Mouse (Mus musculus): ENCODE results near the gene Zbtb37. TPM values are rescaled to one million over a fixed set of nuclear protein-coding genes. Genes with fewer than 3 reads are reported as not detected.
"Not testable (repeated sequence)": the region's sequence is repeated elsewhere in the genome, so short reads cannot be mapped to it uniquely, and the experiment has no call there.

Zbtb37 gene
- polyA plus RNA-seq, 1 experiment, result 2.6 TPM

- Histone ChIP-seq H3K27ac (replicated peaks; ENCODE audit: low read depth, low read length) (no peak overlapping the region), H3K4me3 (ENCODE audit: insufficient read depth, low read depth, low read length) (no peak overlapping the region), H3K4me1 (ENCODE audit: control insufficient read depth, insufficient read depth, insufficient read length, low read length) (peaks cover 5% of the 10 kb centered on the region; the same call in 1 of the 2 replicates)
Measured at GRCm38 (mm10) chr1:161038004-161038403, 3.4 kb upstream of the Zbtb37 start.

GRCm38 (mm10) chr1:161037599-161037998 lies 3.0 kb upstream of the Zbtb37 start:
- Histone ChIP-seq H3K27ac (replicated peaks; ENCODE audit: low read depth, low read length) (no peak overlapping the region), H3K4me3 (ENCODE audit: insufficient read depth, low read depth, low read length) (no peak overlapping the region), H3K4me1 (ENCODE audit: control insufficient read depth, insufficient read depth, insufficient read length, low read length) (peaks cover 5% of the 10 kb centered on the region; the same call in 1 of the 2 replicates)

GRCm38 (mm10) chr1:161037026-161037425 lies 2.4 kb upstream of the Zbtb37 start:
- no peak overlapping the region for H3K4me3 ChIP-seq (ENCODE audit: insufficient read depth, low read depth, low read length)

GRCm38 (mm10) chr1:161036411-161036841 lies 1.8 kb upstream of the Zbtb37 start:
- H3K4me1 ChIP-seq (ENCODE audit: control insufficient read depth, insufficient read depth, insufficient read length, low read length), result peaks cover 5% of the 10 kb centered on the region; the same call in 1 of the 2 replicates
- H3K27ac ChIP-seq (replicated peaks; ENCODE audit: low read depth, low read length), result peak overlapping the region; percentile 84
- peak overlapping the region; percentile 91 for H3K4me3 ChIP-seq (ENCODE audit: insufficient read depth, low read depth, low read length)

More at GRCm38 (mm10) chr1:161037026-161037425, 2.4 kb upstream of the Zbtb37 start:
- Histone ChIP-seq H3K4me1 (ENCODE audit: control insufficient read depth, insufficient read depth, insufficient read length, low read length) (peaks cover 5% of the 10 kb centered on the region; the same call in 1 of the 2 replicates), H3K27ac (replicated peaks; ENCODE audit: low read depth, low read length) (no peak overlapping the region)

DNA sequence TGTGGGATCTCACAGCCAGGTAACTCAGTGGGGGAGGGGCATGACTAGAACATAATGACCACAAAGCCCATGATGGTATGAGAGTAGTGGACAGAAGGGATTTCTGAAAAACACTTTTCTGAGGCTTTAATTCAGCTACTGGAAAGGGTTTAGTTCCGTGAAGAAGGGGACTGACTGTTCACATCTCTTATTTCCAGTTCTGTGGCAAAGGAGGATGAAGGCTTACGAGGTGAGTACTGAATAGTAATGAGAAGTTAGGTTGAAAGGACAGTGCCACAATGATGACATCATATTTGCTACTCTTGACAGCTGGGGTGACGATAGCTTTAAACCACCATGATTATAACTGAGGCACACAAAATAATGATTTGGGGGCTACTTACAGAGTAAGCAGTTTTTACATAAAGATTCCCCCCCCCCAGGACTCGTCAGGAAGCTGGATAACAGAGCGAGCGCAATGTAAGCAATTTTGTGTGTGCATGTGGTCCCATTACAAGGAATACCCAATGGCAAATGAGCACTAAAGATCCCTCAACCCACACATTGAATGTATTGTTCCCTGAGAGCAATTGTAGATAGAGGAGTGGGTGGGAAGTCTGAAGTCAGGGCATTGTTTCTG lies 1.2 kb upstream of the Zbtb37 start:
- Histone ChIP-seq H3K4me1 (ENCODE audit: control insufficient read depth, insufficient read depth, insufficient read length, low read length) (peaks cover 5% of the 10 kb centered on the region; the same call in 1 of the 2 replicates), H3K27ac (replicated peaks; ENCODE audit: low read depth, low read length) (peak overlapping the region; percentile 84), H3K4me3 (ENCODE audit: insufficient read depth, low read depth, low read length) (peak overlapping the region; percentile 91)

DNA sequence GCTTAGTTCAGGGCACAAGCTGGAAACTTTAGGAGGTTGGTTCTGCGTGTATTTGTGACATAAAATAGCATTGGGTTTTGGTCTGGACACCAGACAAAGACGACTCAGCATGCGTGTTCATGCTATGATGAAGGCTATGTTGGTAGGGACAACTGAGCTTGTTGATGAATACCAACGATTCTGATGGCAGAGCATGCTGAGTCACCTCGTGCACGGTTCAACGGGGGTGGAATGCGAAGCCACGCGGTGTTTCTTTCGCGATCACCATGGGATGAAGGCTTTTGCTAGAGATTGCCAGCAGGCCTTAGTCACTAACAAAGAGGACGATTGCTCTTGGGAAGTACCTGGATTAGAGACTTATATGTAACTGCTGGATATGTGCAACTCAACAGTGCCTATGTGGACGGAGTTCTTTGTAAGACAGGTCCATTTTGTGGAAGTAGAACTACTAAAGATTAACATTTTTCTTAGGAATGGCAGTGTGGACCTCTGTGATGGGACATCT lies 684 bp upstream of the Zbtb37 start:
- peak overlapping the region; percentile 84 for H3K27ac ChIP-seq (replicated peaks; ENCODE audit: low read depth, low read length)
- peaks cover 5% of the 10 kb centered on the region; the same call in 1 of the 2 replicates for H3K4me1 ChIP-seq (ENCODE audit: control insufficient read depth, insufficient read depth, insufficient read length, low read length)
- H3K4me3 ChIP-seq (ENCODE audit: insufficient read depth, low read depth, low read length), result peak overlapping the region; percentile 91

DNA sequence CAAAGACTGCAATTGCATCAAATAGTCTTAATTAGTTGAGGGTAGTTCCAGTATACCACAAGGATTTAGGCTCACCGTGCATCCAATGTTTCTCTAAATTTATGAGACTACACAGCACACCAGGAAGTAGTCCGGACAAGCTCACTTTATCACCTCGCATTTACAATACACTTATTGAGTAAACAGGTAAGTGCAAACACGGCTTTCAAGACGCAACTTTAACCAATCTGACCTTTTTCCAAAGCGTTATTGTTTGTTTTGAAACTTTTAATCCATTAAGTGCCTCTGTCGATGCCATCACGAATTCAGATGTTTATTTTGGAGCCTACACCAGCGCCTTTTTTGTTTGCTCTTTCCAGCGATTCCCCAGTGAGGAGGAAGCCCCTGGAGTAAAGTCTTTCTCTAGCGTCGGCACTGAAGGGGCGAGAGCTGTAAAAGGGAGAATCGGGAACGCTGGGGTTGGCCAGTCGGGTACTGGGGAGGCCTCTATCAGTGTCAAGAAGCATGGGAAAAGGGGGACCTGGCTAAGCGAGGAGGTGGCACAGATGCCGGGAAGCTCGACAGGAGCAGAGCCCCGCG lies 704 bp downstream of the Zbtb37 start:
- peak overlapping the region; percentile 87 for H3K27ac ChIP-seq (replicated peaks; ENCODE audit: low read depth, low read length)
- peaks cover 5% of the 10 kb centered on the region; the same call in 1 of the 2 replicates for H3K4me1 ChIP-seq (ENCODE audit: control insufficient read depth, insufficient read depth, insufficient read length, low read length)

GRCm38 (mm10) chr1:161032345-161032744 lies 2.3 kb downstream of the Zbtb37 start:
- Histone ChIP-seq H3K27ac (replicated peaks; ENCODE audit: low read depth, low read length) (no peak overlapping the region), H3K4me1 (ENCODE audit: control insufficient read depth, insufficient read depth, insufficient read length, low read length) (peaks cover 5% of the 10 kb centered on the region; the same call in 1 of the 2 replicates), H3K4me3 (ENCODE audit: insufficient read depth, low read depth, low read length) (no peak overlapping the region)

More for the DNA sequence above, 704 bp downstream of the Zbtb37 start:
- H3K4me3 ChIP-seq (ENCODE audit: insufficient read depth, low read depth, low read length), result peak overlapping the region; percentile 91

GRCm38 (mm10) chr1:161031881-161032280 lies 2.8 kb downstream of the Zbtb37 start:
- no peak overlapping the region for H3K4me3 ChIP-seq (ENCODE audit: insufficient read depth, low read depth, low read length)
- H3K27ac ChIP-seq (replicated peaks; ENCODE audit: low read depth, low read length), result no peak overlapping the region

GRCm38 (mm10) chr1:161030058-161030457 lies 4.6 kb downstream of the Zbtb37 start:
- Histone ChIP-seq H3K27ac (replicated peaks; ENCODE audit: low read depth, low read length) (no peak overlapping the region), H3K4me3 (ENCODE audit: insufficient read depth, low read depth, low read length) (no peak overlapping the region), H3K4me1 (ENCODE audit: control insufficient read depth, insufficient read depth, insufficient read length, low read length) (no peaks in the 10 kb centered on the region)

More at GRCm38 (mm10) chr1:161031881-161032280, 2.8 kb downstream of the Zbtb37 start:
- H3K4me1 ChIP-seq (ENCODE audit: control insufficient read depth, insufficient read depth, insufficient read length, low read length), result peaks cover 5% of the 10 kb centered on the region; the same call in 1 of the 2 replicates

DNA sequence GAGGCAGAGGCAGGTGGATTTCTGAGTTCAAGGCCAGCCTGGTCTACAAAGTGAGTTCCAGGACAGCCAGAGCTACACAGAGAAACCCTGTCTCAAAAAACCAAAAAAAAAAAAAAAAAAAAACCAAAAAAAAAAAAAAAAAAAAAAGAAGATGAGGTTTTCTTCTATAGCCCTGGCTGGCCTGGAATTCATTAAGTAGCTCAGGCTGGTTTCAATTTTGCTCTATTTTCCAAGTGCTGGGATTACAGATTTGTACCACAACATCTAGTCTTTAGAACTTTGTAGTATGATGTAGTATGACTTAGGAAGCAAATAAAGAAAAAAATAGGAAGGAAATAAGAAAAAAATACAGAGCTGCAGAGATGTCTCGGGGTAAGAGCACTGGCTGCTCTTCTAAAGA lies 6.2 kb downstream of the Zbtb37 start:
- H3K4me1 ChIP-seq (ENCODE audit: control insufficient read depth, insufficient read depth, insufficient read length, low read length); H3K27ac ChIP-seq (replicated peaks; ENCODE audit: low read depth, low read length); H3K4me3 ChIP-seq (ENCODE audit: insufficient read depth, low read depth, low read length): not testable (repeated sequence)

GRCm38 (mm10) chr1:161027196-161027595 lies 7.5 kb downstream of the Zbtb37 start:
- no peak overlapping the region for H3K27ac ChIP-seq (replicated peaks; ENCODE audit: low read depth, low read length)
- H3K4me1 ChIP-seq (ENCODE audit: control insufficient read depth, insufficient read depth, insufficient read length, low read length), result no peaks in the 10 kb centered on the region

GRCm38 (mm10) chr1:161025410-161026210 lies 9.0 kb downstream of the Zbtb37 start:
- H3K4me1 ChIP-seq (ENCODE audit: control insufficient read depth, insufficient read depth, insufficient read length, low read length), result no peaks in the 10 kb centered on the region
- H3K27ac ChIP-seq (replicated peaks; ENCODE audit: low read depth, low read length), result no peak overlapping the region
- no peak overlapping the region for H3K4me3 ChIP-seq (ENCODE audit: insufficient read depth, low read depth, low read length)

More at GRCm38 (mm10) chr1:161027196-161027595, 7.5 kb downstream of the Zbtb37 start:
- H3K4me3 ChIP-seq (ENCODE audit: insufficient read depth, low read depth, low read length), result no peak overlapping the region

- H3K4me3 ChIP-seq (ENCODE audit: insufficient read depth, low read depth, low read length), result no peak overlapping the region
- no peaks in the 10 kb centered on the region for H3K4me1 ChIP-seq (ENCODE audit: control insufficient read depth, insufficient read depth, insufficient read length, low read length)
- H3K27ac ChIP-seq (replicated peaks; ENCODE audit: low read depth, low read length), result no peak overlapping the region
Measured at GRCm38 (mm10) chr1:161020051-161020450, 14.6 kb downstream of the Zbtb37 start.

DNA sequence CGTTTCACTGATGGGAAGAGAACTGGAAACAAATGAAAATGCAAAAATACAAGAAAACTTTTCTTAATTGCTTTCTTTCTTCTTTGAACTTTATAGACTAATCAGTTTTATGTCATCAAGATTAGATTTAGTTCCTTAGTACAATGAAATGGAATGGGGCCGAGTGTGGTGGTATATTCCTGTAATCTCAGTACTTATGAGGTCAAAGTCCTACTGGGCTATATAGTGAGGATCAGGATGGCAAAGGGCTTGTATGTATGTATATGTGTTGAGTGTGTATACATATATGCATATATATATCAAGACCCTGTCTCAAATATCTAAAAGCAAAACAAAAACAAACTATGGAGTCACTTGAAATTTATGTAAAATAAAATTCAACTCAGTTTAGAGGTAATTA lies 18.3 kb downstream of the Zbtb37 start:
- Histone ChIP-seq H3K4me1 (ENCODE audit: control insufficient read depth, insufficient read depth, insufficient read length, low read length) (no peaks in the 10 kb centered on the region), H3K4me3 (ENCODE audit: insufficient read depth, low read depth, low read length) (no peak overlapping the region), H3K27ac (replicated peaks; ENCODE audit: low read depth, low read length) (no peak overlapping the region)
